Mouse (Mus musculus): ENCODE measurements around the gene Strbp. TPM values are rescaled to one million over a fixed set of nuclear protein-coding genes. Genes with fewer than 3 reads are reported as not detected.

Gene Strbp
- polyA plus RNA-seq (2012; fragmentation: generic; extraction: Trizol), result 1 to 10 TPM in 1 of 2 experiments, under 1 TPM in 1; 0.29 to 1.9 TPM

DNA sequence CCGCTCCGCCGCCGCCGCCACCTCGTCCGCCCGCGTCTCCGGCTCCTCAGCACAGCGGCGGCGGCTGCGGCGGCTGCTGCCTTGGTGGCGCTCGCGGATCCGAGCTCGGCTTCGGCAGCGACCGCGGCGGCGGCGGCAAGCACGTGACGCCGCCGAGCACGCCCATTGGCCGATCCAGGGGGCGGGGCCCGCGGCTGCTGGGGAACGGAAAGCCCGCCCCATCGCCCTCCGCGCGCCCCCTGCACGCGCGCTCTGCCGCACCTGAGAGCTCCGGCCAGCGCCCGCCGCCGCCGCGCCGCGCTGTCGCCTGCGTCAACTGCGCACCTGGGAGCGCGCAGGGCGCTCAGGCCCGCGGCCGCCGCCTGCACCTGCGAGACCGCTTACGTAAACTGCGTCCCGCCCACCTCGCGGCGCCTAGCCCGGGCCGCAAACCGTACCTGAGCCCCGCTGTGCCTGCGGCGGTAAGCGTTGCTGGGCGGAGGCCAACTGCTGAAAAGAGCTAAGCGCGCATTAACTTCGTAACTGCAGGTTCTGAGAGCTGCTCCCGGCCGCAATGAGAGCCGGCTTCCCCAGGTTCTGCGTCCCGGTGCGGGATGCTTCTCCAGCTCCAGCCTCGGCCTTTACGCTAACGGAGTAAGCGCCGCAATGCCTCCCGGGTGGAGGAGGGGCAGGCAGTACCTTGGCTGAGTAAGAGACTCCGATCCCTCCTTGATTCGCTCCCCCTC, at the start of gene Strbp:
Strbp (minus strand) TSS at position 630 of the 725 bp plus-strand sequence.

DNA sequence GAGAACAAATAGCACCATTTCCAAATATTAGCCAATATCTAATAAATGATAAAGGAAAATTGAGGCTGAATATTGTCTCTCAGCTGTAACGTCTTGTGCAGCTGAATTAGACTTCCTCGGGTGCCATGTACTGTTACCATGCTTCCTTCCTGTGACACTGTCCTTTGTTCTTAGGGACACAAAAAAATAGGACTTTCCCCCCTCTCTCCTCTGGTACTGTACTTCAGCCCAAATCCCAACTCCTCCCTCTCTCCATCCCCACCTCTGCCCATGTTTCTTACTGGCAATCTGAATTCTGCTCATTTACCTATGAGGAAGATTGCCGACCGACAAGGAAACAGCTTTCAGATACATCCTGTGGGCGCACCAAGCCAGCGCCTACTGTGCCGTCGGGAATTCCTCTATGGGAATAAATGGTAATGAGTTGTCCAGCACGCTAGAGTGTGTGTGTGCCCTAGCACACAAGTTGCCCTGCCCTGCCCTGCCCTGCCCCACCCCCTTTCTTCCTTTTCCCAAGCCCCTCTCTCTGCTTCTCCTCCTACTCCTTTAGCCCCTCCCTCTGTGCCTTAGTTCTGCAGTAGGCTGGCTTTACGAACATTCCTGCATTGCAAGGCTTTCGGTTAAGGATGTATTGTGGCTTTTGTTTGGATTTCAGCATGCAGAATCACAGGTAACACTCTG, 187.5 kb downstream of the Strbp start, which contains the start of gene Gpr21:
Gpr21 (plus strand) TSS at position 303 of the 681 bp plus-strand sequence.

DNA sequence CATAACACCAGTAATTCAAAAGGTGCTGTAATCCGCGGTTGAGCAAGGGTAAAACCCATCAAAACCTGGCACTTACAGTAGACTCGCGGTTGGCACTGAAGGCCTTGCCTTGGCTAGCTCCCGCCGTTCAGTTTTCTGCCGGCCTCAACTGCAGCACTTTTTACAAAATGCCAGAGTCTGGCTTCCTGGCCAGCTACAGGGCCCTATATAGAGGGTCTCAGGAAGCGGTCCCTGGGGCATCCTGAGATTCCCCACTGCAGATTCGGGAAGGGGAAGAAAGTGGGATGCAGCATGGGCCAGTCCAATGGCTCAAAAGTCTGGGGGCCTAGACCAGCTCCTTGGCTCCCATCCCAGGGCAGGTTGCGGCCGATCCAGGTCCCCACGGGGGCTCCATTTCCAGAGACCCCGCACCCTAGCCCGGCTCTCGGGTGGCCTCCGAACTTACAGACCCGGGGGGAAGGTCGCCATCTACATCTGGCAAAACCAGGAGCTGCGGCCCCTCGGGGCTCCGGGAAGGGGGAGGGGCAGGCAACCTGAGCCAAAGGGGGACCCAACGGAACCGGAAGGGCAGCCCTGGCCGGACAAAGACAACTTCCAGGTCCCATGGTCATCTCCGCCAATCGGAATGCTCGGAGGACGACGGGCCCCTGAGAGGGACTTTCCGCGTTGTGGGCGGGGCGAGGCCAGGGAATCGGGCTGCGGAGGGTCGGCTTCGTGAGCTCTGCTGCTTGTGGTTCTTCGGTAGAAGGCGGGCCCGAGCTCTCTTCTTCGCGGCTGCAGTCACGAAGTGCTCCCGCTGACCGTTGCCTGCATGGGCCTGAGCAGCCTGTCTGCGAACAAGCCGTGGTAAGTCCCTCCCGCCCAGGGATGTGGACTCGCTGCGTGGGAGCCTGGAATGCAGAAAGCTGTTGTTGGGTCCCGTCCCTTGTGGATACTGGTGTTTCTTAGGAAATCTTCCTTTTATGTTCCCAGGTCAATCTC, 260.8 kb downstream of the Strbp start, which contains the start of the genes Zbtb26, Zbtb6 and Rabgap1:
Zbtb26 (minus strand) TSS at position 525 of the 981 bp plus-strand sequence.
Zbtb6 (minus strand) TSS at position 561 of the 981 bp plus-strand sequence.
Rabgap1 (plus strand) TSS at position 669 of the 981 bp plus-strand sequence.

Other genes with a start within 250 kb of the Strbp start
- under 1 TPM in 1 of 2 experiments, not detected in 1; 0.06 TPM for gene Gpr21, start 187.5 kb downstream of the Strbp start, polyA plus RNA-seq (2012; fragmentation: generic; extraction: Trizol)
- under 1 TPM in 1 of 2 experiments, not detected in 1; 0.04 TPM for gene Crb2, start 72.4 kb upstream of the Strbp start, polyA plus RNA-seq (2012; fragmentation: generic; extraction: Trizol)

Data from C3H10T1/2 (cell line).